Mouse (Mus musculus): ENCODE measurements around the gene Cnn3.
A peak's percentile ranks its signal among the peaks of the same experiment; 100 is the strongest.

Cnn3 gene

GRCm38 (mm10) chr3:121493997-121494421 lies 67.7 kb downstream of the Cnn3 start:
- no peak for DNase-seq

GRCm38 (mm10) chr3:121500225-121500624 lies 73.9 kb downstream of the Cnn3 start:
- peak; percentile 30 to 40 for DNase-seq

DNA sequence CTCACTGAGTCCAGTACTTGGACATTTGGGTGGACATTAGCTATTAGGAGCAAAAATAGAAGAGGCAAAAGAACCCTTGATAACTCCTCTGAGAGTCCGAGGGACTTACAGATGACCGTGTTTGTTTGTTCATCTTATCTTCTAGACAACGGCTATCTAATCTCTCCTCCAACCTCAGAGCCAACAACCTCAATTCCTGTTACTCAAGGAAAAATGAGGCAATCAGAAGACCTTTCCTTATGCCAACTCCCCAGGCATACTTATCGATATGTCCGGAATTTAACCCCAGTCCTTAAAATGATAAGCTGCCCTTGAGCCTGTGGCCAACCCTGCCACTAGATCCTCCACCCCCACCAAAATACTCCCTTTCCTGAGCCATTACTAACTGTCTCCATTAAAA lies 74.4 kb downstream of the Cnn3 start:
- no peak for DNase-seq

- no peak for DNase-seq
Measured at GRCm38 (mm10) chr3:121504927-121505487, 78.7 kb downstream of the Cnn3 start.

DNA sequence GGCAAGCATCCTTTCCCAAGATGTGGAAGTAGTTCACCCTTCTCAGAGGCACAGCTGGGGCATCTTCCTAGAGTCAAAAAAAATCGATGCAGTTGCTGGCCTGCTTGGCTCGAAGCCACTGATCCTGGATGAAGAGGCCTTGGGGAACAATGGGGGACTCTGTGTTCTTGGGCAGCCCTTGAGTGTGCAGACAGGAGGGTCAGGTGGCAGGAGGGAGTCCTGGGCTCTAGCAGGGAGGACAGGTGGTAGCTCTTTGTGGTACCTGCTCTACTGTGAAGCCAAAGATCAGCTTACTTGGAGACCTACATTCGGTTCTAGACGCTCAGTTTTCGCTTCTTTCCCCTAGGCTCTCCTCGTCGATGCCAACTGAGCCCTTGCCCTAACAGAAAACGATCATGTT lies 79.9 kb downstream of the Cnn3 start:
- no peak for DNase-seq

- DNase-seq = no peak
Measured at GRCm38 (mm10) chr3:121506756-121507155, 80.5 kb downstream of the Cnn3 start.

DNA sequence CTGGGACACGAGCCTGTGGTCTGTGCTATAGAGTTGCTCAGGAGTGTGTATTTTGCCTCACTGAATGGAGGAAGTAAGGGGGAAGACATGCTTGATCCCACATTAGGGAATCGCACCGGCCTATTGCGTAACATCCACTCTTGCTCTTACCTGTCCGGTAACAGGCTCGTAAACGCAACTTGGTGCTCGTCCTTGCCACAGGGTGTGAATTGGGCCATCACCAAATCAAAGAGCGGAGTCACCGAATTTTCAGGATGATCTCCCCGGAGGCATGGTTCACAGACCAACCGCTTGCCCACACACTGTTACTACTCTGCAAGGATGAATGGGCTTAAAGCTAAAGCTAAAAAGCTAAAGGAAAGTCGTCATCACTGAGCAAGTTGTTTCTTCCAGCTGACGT lies 81.4 kb downstream of the Cnn3 start:
- no peak for DNase-seq

Measured in thymus, adult 18-20 months (tissue).